Comparison of ENCODE assay signal across 9 mouse cellular contexts in genomic region chr3:94473115-94473505, GRCm38 (mm10). TPM values are rescaled to one million over a fixed set of nuclear protein-coding genes. Genes with fewer than 3 reads are reported as not detected.
A peak's percentile ranks its signal among the peaks of the same experiment; 100 is the strongest.
DNase-seq lines count a peak whose midpoint lies in the region; ATAC-seq and TF ChIP-seq lines count a peak whose summit lies in the region.
"Had no signal": no experiment of that assay in that cellular context is flagged by ENCODE, and none has a peak within 500 bp of the region (broad histone marks: within the 10 kb centered on the region; RNA-seq: fewer than 3 reads in every experiment).

No protein-coding gene starts in this region.

- DNase-seq in lung, postnatal 36 days = no peak
- DNase-seq in skeletal muscle tissue, adult 2 months (ENCODE audit: low read depth, low spot score) = peak; percentile 26
- DNase-seq in thymus, adult 18-20 months = no peak
- DNase-seq in cerebellum, postnatal 25 days = no peak
- no peak for DNase-seq in thymus, postnatal 4 days

- H3K4me2 ChIP-seq in lung, embryonic 15.5 days = peak overlapping the region; percentile 48; the same call in 1 of the 2 replicates
- peak overlapping the region; percentile 70 for H3K4me2 ChIP-seq in heart, embryonic 14.5 days (ENCODE audit: low read length)
- peak overlapping the region; percentile 37; the same call in 1 of the 2 replicates for H3K4me2 ChIP-seq in intestine, postnatal 0 days (replicated peaks; ENCODE audit: low read depth)

- H3K9ac ChIP-seq in lung, embryonic 15.5 days = no peak overlapping the region
- H3K9ac ChIP-seq in heart, embryonic 14.5 days (ENCODE audit: low read length) = peak overlapping the region; percentile 12; the same call in 1 of the 2 replicates
- no peak overlapping the region for H3K9ac ChIP-seq in intestine, postnatal 0 days (ENCODE audit: low read depth, low read length)

- TF ChIP-seq CTCF in intestine, postnatal 0 days (IDR thresholded peaks at IDR 0.05; ENCODE audit: low read depth) = no peak

- 36% methylated on average over 10 of the region's 10 CpGs for WGBS in lung, embryonic 15.5 days
- 23% methylated on average over 10 of the region's 10 CpGs for WGBS in heart, embryonic 14.5 days
- WGBS in intestine, postnatal 0 days = 45% methylated on average over 10 of the region's 10 CpGs

- no peak for ATAC-seq in lung, embryonic 15.5 days (ENCODE audit: borderline replicate concordance, extremely low read depth, low FRiP score, low TSS enrichment)
- no peak for ATAC-seq in heart, embryonic 14.5 days (ENCODE audit: insufficient number of reproducible peaks, insufficient read depth, low FRiP score, low read depth)
- 0 out of 2 replicates have a peak, but pooled peaks have one; percentile 5 for ATAC-seq in intestine, postnatal 0 days

- no peak overlapping the region for H3K27ac ChIP-seq in lung, embryonic 15.5 days
- peak overlapping the region; percentile 76 to 77 for H3K27ac ChIP-seq in heart, embryonic 14.5 days (replicated peaks in 1 of 2; ENCODE audit: control insufficient read depth in 1 of 2, insufficient read depth in 1 of 2, low read depth in 2 of 2, low read length in 2 of 2)
- H3K27ac ChIP-seq in intestine, postnatal 0 days (ENCODE audit: low read depth, low read length) = peak overlapping the region; percentile 7; the same call in 1 of the 2 replicates

- no peaks in the 10 kb centered on the region for H3K36me3 ChIP-seq in lung, embryonic 15.5 days
- H3K36me3 ChIP-seq in heart, embryonic 14.5 days (ENCODE audit: control insufficient read depth, insufficient read depth, low read length) = no peaks in the 10 kb centered on the region
- no peaks in the 10 kb centered on the region for H3K36me3 ChIP-seq in intestine, postnatal 0 days (ENCODE audit: control insufficient read depth, insufficient read depth)
- H3K36me3 ChIP-seq: G1E had no signal

- H3K27me3 ChIP-seq in lung, embryonic 15.5 days = no peaks in the 10 kb centered on the region
- no peaks in the 10 kb centered on the region for H3K27me3 ChIP-seq in heart, embryonic 14.5 days (ENCODE audit: control insufficient read depth, insufficient read depth, low read length)
- no peaks in the 10 kb centered on the region for H3K27me3 ChIP-seq in intestine, postnatal 0 days (replicated peaks; ENCODE audit: control insufficient read depth, insufficient read depth, low read length)

- no peak overlapping the region for H3K4me3 ChIP-seq in lung, embryonic 15.5 days
- no peak overlapping the region for H3K4me3 ChIP-seq in heart, embryonic 14.5 days (ENCODE audit: control insufficient read depth in 1 of 2, insufficient read depth in 1 of 2, low read depth in 1 of 2, low read length in 2 of 2)
- H3K4me3 ChIP-seq in intestine, postnatal 0 days (ENCODE audit: low read depth, low read length) = no peak overlapping the region

- no peaks in the 10 kb centered on the region for H3K9me3 ChIP-seq in lung, embryonic 15.5 days
- H3K9me3 ChIP-seq in heart, embryonic 14.5 days (ENCODE audit: control insufficient read depth, low read length) = no peaks in the 10 kb centered on the region
- no peaks in the 10 kb centered on the region for H3K9me3 ChIP-seq in intestine, postnatal 0 days (ENCODE audit: control insufficient read depth)
- H3K9me3 ChIP-seq: G1E had no signal

- H3K4me1 ChIP-seq in lung, embryonic 15.5 days = peaks cover 10% of the 10 kb centered on the region
- H3K4me1 ChIP-seq in heart, embryonic 14.5 days (ENCODE audit: control insufficient read depth in 2 of 2, insufficient read depth in 2 of 2, low read length in 2 of 2) = peaks cover 14 to 22% of the 10 kb centered on the region in 2 experiments
- no peaks in the 10 kb centered on the region for H3K4me1 ChIP-seq in intestine, postnatal 0 days (replicated peaks; ENCODE audit: control insufficient read depth, insufficient read depth, low read length)

RNA-seq across cellular contexts. Expression of gene Celf3, which starts 5.0 kb away (rescaled TPM):
- 2.3 and 4.6 TPM in 2 replicates for polyA plus RNA-seq in lung, embryonic 15.5 days (2015; fragmentation: Nextera tagmentation; extraction: Ambion mirVana)
- 0.55 and 1.8 TPM in 2 replicates for polyA plus RNA-seq in heart, embryonic 14.5 days (2014; fragmentation: Nextera tagmentation; extraction: Ambion mirVana)
- 12.2 and 12.8 TPM in 2 replicates for polyA plus RNA-seq in intestine, postnatal 0 days (2015; fragmentation: Nextera tagmentation; extraction: Ambion mirVana)
- polyA plus RNA-seq: G1E had no signal

RNA-seq across cellular contexts. Expression of gene Riiad1, which starts 7.0 kb away (rescaled TPM):
- polyA plus RNA-seq in lung, embryonic 15.5 days (2015; fragmentation: Nextera tagmentation; extraction: Ambion mirVana) = 7.8 and 8.4 TPM in 2 replicates
- polyA plus RNA-seq in heart, embryonic 14.5 days (2014; fragmentation: Nextera tagmentation; extraction: Ambion mirVana) = 5.5 and 5.8 TPM in 2 replicates
- 3.5 and 3.9 TPM in 2 replicates for polyA plus RNA-seq in intestine, postnatal 0 days (2015; fragmentation: Nextera tagmentation; extraction: Ambion mirVana)
- polyA plus RNA-seq: G1E had no signal

RNA-seq across cellular contexts. Expression of gene Oaz3, which starts 29.4 kb away (rescaled TPM):
- polyA plus RNA-seq in lung, embryonic 15.5 days (2015; fragmentation: Nextera tagmentation; extraction: Ambion mirVana) = 0.42 and 0.49 TPM in 2 replicates
- 0.27 and 0.53 TPM in 2 replicates for polyA plus RNA-seq in heart, embryonic 14.5 days (2014; fragmentation: Nextera tagmentation; extraction: Ambion mirVana)
- 0.35 and 0.56 TPM in 2 replicates for polyA plus RNA-seq in intestine, postnatal 0 days (2015; fragmentation: Nextera tagmentation; extraction: Ambion mirVana)
- polyA plus RNA-seq: G1E had no signal

RNA-seq across cellular contexts. Expression of gene Mrpl9, which starts 30.0 kb away (rescaled TPM):
- 59.5 and 62.6 TPM in 2 replicates for polyA plus RNA-seq in lung, embryonic 15.5 days (2015; fragmentation: Nextera tagmentation; extraction: Ambion mirVana)
- polyA plus RNA-seq in heart, embryonic 14.5 days (2014; fragmentation: Nextera tagmentation; extraction: Ambion mirVana) = 64.5 and 64.8 TPM in 2 replicates
- 33.5 and 35.2 TPM in 2 replicates for polyA plus RNA-seq in intestine, postnatal 0 days (2015; fragmentation: Nextera tagmentation; extraction: Ambion mirVana)
